Mouse (Mus musculus): ENCODE measurements around the gene Ermap. TPM values are rescaled to one million over a fixed set of nuclear protein-coding genes. Genes with fewer than 3 reads are reported as not detected.

The Ermap gene
- total RNA-seq, 2 experiments from 2014 or later: 0.10 TPM; not detected in 1

- DNase-seq: no peak
These were observed 52.5 kb downstream of the Ermap start for GRCm38 (mm10) chr4:119137313-119137712.

GRCm38 (mm10) chr4:119133860-119134259 is 56.0 kb downstream of the Ermap start:
- no peak for DNase-seq

- DNase-seq: no peak
These were observed 56.5 kb downstream of the Ermap start for GRCm38 (mm10) chr4:119133306-119133705.

GRCm38 (mm10) chr4:119131189-119131910 is 58.5 kb downstream of the Ermap start:
- DNase-seq: no peak

GRCm38 (mm10) chr4:119129096-119129495 is 60.7 kb downstream of the Ermap start:
- no peak for DNase-seq

GRCm38 (mm10) chr4:119128547-119128946 is 61.3 kb downstream of the Ermap start:
- DNase-seq: no peak

- DNase-seq: peak in 1 of 2 experiments; percentile 31
These were observed 62.6 kb downstream of the Ermap start for GRCm38 (mm10) chr4:119127229-119127628.

GRCm38 (mm10) chr4:119125577-119126270 is 64.1 kb downstream of the Ermap start:
- no peak for DNase-seq

Small RNA genes lying within 50 kb of the gene (microRNA-seq; reads per million reads assigned to microRNA genes)
- gene Mir1957a: not detected

Other genes with a start within 250 kb of the Ermap start
- gene Lao1, start 228.4 kb downstream of the Ermap start, total RNA-seq (2021): under 1 TPM in 1 of 2 experiments, not detected in 1; 0.53 TPM
- 10 to 100 TPM; 19.8 to 20.2 TPM for gene Slc2a1, start 81.3 kb downstream of the Ermap start, total RNA-seq (2021)
- gene Zfp691, start 15.8 kb downstream of the Ermap start, total RNA-seq (2021): 10 to 100 TPM; 11.5 to 12.4 TPM
- 10 to 100 TPM; 17.1 to 19.2 TPM for gene Svbp, start 5.3 kb upstream of the Ermap start, total RNA-seq (2021)
- gene Tmem269, start 28.2 kb upstream of the Ermap start, total RNA-seq (2021): not detected
- gene AU022252, start 42.7 kb upstream of the Ermap start, total RNA-seq (2021): 10 to 100 TPM; 25.8 to 26.6 TPM
- gene P3h1, start 42.9 kb upstream of the Ermap start, total RNA-seq (2021): 10 to 100 TPM; 27.4 to 30.5 TPM
- under 1 TPM in 1 of 2 experiments, not detected in 1; 0.13 TPM for gene Cldn19, start 65.4 kb upstream of the Ermap start, total RNA-seq (2021)
- 100 to 1,000 TPM; 639 to 803 TPM for gene Ybx1, start 104.6 kb upstream of the Ermap start, total RNA-seq (2021)
- 10 to 100 TPM; 20.0 to 20.3 TPM for gene Ppih, start 130.5 kb upstream of the Ermap start, total RNA-seq (2021)
- 10 to 100 TPM; 14.5 to 16.9 TPM for gene Ccdc30, start 225.5 kb upstream of the Ermap start, total RNA-seq (2021)
- 10 to 100 TPM; 38.0 to 41.7 TPM for gene Ppcs, start 232.4 kb upstream of the Ermap start, total RNA-seq (2021)
- 1 to 10 TPM; 3.1 to 4.0 TPM for gene Zmynd12, start 232.8 kb upstream of the Ermap start, total RNA-seq (2021)